Mouse (Mus musculus) cerebellum, adult 11-12 months (tissue): Measurements from ENCODE around the gene Cox17.
"Not testable (repeated sequence)": the region's sequence is repeated elsewhere in the genome, so short reads cannot be mapped to it uniquely, and the experiment has no call there.

ENCODE experiments used
- DNase-seq: peaks from one replicate; pipeline ENCODE4 v3.0.0; 2022

Gene Cox17

DNA sequence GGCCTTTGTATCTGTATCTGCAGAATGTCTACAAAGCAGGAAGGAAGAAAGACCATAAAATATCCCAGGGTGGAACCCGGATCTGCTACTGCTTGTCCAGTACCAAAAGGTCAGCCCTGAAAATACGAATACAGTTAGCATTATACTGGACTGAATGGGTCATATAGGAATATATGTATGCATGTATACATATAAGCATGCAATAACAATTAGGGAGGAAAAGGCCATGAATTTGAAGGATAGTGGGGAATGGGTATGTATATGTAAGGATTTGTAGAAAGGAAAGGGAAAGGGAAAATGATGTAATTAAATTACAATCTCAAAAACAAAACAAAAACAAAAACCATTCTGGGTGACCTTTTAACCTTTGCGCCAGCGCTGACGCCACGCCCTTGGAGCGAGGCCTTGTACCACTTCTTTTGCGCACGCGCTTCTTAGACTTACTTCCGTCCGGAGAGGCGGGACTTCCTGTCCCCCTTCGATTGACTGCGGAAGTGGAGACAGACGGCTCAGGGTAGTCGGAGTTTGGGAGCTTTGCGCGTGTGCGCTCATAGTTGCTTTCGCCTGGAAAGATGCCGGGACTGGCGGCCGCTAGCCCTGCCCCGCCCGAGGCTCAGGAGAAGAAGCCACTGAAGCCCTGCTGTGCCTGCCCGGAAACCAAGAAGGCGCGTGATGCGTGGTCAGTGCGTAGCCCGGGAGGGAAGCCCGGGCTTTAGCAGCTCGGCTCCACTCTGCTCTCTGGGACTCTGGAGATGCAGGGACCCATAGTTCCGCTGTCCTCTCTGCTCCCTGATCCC, at the start of gene Cox17, which contains the start of gene Gm21987:
Gene Cox17, plus strand, starts transcription at position 463 of the 797 bp plus-strand sequence.
Gene Gm21987, plus strand, starts transcription at position 512 of the 797 bp plus-strand sequence.
- peak; percentile 96 for DNase-seq

DNA sequence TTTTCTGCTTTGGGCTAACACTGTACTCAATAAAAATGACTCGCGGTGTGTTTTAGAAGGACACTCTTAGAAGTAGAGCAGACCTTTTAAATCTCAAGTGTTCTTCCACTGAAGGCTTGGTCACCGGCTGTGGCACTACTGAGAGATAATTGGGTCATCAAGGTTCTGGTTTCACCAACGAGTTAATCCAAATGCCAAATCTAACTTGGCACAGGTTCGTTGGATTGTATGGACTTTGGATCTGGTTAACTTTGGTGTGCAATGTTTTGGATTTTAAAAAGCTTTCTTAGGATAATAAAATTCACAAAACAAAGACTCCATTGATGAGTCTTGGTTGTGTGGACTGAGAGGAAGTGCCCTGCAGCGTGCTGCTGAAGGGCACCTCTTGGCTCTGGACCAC, 48.4 kb upstream of the Cox17 start:
- no peak for DNase-seq

DNA sequence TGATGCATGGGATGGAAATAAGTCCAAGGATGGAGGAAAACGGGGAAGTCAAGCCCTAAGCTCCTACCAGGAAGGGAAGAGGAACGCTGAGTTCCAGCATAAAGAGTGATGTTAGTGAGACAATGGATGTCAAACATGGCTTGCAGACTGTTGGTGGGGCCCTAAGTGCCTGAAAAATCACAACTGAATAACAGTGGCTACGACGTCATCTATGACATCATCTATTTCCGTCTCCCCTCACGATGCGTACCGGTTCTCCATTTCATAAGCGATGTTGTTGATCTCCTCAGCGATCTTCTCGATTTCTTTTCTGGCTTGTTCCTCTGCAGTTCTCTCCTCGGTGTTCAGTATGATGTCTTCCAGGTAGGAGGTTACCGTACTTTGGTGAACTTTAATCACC, 44.4 kb upstream of the Cox17 start:
- no peak for DNase-seq

DNA sequence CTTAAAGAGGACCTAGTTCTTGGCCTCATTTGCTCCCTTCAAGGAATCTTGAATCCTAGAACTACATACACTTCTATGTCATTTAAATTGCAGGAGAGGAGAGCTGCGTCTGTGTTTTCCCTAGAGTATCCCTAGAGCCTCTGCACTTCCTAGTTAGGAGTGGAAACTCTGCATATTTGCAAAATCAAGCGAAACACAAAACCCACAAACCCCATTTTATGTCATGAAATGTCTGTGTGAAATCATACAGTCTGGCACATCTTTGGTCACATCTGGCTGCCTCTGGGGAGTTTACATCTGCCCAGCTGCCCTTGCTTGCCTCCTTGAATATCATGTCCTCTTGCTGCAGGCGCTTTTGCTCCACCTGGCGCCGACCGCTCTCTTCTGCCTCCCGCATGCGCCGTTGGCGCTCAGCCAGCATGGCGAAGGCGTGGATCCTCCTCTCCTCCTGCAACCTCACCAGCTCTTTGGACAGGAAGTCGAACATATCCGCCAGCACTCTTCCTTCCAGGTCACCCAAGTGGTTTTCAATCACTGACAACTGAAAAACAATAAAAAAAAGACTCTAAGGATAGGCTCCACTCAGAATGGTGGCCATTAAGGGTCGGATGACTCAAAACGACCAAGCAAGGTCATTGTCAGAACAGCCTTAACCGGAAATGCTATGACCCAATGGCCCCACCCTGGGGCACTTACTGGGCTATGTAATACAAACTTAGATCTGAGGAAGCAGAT, 42.2 kb upstream of the Cox17 start:
- DNase-seq, result peak; percentile 12

DNA sequence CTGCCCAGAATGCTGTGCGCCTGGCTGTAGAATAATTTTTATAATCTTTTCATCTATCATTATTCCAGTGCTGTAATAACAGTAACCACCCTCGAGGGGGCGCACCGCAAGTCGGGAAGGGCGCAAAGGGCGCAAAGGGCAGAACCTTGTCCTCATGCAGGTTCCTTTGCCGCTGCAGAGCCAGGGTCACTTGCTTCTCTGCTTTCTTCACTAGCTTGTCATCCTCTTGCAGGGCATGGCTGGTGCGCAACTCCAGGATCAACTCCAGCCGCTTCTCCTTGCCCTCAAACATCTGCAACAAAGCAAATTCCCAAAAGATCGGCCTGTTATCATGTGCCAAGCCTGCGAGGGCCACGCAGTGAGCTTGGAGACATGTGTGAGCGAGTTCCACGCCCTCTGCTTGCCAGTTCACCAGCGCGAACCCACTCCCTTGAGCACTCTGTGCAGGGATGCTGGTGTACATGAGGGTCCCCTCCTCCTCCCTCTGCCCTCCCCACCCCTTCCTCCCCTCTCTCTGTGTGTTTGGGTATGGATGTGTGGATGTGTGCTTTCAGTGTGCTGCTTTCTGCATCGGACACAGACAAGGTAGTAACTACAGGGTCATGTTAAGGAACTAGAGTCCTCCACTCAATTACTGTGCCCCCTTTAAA, 40.1 kb upstream of the Cox17 start:
- DNase-seq, result no peak

DNA sequence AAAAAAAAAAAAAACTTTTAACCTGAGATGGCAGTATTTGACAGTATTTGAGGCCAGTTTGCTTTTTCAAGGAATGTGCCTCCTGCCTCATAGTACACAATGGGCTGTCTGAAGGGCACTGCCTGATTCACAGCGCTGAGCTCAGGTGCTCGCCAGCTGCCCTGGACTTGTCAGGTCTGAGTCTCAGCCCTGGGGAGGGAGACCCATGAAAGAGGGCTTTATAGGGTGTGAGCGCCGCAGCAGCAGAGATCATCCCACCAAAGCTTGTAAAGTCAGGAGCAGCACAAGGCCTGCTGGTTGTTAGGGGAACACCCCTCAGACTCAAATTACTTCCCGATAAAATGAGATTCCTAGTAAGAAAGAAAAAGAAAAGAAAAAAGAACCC, 39.6 kb upstream of the Cox17 start:
- DNase-seq, result no peak

DNA sequence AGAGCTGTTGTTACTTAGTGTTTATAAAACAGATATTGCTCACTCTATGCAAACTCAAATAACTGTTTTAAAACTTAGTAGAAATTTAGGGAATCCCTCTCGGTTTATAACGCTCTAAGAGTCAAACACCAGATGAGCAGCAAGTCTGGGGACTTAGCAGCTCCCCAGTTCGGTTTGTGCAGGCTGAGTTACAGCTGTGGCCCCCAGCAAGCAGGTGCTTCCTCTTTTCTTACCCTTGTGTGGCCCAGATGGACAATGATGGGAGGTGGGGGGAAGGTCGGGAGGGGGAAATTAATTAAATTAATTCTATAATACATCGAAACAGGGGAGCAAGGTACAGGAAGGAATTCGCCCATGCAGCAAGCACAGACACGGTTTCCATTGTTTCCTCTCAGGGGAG, 39.1 kb upstream of the Cox17 start:
- DNase-seq, result no peak

DNA sequence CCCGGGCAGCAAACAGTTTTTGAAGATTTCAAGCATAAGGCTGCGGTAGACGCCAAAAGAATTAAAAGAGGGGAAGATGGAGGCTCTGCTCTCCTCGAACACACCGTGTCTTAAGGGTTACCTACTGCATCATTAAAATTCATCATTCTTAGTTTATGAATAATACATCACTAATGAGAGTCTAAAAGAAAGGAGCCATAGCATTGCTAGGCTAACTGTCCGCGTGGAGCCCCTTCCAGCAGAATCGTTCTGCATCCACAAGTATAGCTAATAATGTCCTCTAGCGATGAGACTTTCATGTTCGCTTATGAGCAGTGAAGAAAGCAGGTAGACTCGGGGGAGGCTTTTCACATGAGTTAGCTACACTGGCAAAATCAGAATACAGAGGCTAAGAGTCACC, 38.6 kb upstream of the Cox17 start:
- no peak for DNase-seq

DNA sequence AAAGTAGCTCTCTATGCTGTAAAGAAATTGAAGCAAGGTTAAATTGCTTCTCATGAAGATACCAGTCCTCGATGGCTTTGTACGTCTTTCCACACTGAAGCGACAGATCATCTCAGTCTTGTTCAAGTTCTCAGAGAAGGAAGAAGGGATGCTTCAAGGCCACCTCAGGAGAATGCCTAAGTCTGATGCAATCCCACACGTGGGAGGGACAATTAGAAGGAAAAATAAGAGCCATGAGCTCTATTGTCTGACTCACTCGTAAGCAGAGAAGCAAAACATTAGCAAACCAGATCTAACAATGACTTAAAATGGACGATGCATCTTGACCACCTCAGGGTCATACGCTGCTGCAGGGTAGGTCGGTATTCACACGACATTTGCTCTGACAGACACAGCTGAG, 28.3 kb upstream of the Cox17 start:
- DNase-seq, result no peak

DNA sequence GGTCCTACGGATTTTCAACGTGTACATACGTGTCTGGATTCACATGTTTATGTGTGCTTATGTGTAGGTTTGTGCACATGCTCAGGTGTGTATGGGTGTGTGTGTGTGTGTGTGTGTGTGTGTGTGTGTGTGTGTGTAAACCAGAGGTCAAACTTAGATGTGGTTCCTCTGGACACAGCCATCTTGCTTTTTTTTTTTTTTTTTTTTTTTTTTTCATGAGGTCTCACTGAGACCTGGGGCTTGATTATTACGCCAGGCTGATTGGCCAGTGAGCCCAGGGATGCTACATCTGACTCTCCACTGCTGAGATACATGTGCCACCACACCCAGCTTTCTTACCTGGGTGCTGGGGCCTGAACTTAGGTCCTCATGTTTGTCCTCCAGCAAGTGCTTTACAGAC, 27.7 kb upstream of the Cox17 start:
- DNase-seq, result no peak

DNA sequence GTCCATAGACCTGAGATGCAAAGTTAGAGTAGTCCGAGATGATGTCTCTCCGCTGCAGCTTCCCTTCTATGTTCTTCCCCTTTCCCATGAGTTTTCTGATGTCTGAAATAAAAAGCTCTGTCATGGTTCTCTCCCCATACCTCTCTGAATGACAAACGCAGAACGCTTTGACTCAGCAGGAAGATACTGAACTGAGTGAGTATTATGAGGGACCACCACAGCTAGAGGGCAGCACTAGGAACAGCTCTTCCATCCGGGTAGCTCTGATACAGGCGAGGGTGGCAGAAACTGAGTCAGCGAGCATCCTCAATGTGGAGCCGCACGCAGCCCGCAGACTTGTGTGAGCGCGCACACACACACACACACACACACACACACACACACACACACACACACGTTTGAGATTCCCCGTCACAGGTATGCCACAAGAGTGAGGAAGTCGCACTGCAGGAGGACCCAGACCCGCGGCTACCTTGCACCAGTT, 25.3 kb upstream of the Cox17 start:
- peak; percentile 40 for DNase-seq

DNA sequence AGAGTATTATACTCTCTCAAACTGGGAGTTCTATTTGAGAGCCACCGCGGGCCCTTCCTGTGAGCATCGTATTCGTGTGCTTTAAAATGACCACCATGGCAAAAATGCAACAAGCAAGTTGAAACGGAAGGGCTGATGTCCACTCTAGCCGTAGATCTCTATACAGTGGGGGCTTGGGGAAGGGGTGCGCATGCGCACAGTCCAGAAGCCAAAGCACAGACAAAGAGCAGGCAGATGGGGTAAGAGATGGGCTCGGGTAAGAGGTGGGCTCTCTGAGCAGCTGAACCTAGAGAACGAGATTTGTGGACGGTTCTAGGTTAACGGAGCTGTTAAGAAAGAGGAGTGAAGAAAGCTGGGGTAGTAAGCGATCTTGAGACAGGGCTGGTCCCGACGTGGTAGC, 22.5 kb upstream of the Cox17 start:
- DNase-seq, result no peak

DNA sequence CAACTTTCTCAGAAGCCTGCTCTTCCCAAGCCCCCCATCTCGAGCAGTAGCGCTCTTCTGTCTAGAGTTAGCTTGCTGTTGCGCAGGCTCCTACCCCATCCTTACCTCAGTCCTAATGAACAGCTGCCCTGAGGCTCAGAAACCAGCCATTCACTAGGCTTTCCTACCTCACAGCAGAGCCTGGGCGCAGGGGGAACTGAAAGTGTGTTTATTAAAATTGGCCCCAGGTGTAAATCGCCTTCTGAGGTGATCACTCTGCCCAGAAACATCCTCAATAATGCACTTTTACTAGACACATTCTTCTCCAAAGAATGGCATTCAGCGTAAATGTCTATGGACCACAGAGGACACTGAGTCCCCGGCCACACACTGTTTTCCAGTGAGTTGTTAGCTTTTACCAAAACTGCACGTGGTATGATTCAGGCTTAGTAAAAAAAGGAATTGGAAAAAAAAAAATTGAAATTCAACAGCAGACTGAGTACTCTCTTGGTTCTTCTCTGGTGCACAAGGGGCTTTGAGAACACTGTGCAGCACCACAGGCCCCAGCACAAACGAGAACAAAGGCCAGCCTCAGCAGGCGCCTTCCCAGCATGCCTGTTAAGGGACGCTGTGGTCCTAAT, 19.9 kb upstream of the Cox17 start:
- DNase-seq, result no peak

DNA sequence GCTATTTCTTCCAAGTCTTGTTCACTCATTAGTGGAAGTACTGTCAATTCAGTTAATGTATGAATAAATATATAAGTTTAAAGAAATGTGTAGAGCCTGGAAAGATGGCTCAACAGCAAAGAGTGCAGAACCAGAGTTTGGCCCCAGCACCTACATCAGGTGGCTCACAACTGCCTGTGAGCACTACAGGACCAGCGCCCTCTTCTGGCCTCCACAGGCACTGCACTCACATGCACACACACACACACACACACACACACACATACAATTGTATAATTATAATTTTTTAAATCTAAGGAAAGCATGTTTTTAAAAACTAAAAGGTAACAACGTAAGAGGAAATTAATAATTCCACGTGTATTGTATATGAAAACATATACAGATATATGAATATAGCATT, 17.5 kb upstream of the Cox17 start:
- DNase-seq, result no peak

DNA sequence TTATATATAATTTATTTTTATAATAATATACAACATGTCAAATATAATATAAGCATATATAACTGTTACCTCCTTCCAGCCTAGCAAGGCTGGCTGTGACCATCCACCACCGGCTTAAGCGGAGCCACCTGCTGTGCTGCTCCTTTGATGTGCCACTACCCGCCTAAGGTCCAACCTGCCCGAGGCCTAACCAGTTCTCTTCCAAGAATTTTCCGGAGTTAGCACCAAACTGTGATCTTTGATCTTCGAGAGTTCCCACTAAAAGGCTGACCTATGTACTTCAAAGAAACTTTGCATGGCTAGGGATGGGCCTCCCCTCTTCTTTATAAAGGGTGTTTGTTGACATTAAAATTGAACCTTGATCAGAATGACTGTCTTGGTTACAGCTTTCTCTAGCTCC, 12.4 kb upstream of the Cox17 start:
- no peak for DNase-seq

DNA sequence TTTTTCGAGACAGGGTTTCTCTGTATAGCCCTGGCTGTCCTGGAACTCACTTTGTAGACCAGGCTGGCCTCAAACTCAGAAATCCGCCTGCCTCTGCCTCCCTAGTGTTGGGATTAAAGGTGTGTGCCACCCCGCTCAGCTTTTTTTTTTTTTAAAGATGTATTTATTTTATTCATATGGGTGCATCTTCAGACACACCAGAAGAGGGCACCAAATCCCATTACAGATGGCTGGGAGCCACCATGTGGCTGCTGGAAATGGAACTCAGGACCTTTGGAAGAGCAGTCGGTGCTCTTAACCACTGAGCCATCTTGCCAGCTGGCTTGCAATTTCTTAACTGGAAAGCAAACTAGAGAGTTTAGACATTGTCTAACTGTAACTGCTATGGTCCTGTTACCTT, 8.7 kb upstream of the Cox17 start:
- DNase-seq, result not testable (repeated sequence)

DNA sequence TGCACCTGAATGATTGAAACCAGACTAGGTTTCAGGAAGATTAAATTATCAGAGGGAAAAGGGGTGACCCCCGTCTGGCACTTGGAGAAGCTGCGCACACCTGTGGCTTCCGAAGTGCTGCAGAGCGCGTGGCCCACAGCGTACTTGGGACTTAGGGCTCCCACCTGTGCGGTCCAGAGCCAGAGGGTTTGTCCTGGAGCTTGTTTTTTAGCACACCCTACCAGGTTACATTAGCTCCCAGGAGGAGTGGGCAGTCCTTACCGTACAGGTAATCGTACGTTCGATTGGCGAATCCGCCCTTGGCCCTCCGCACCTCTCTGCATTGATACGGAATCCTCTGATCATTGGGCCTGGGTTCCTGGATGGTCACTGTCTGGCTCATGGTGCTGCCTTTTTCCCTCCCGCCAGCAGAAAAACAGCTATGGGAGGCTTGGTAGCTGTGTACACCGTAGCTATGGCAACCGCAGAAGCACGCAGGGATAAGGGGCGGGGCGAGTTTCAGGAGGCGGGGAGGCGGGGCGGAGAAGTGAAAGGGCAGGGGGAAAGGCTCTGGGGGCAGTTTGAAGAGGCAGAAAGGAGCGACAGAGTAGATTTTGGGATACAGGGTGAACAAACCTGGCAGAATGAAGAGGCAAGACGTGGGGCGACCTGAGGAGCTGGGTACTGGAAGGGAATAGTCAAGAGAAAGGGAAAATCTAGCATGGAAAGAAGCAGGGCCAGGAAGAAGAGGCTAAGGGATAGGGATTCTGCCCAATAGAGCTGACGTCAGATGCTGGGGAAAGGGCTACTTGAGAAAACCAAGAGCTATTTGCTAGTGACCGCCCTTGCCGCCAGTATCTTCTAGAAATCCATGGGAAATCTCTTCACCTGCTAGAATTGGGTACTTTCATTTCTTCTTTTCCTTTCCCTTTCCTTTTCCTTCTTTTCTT, 5.1 kb upstream of the Cox17 start, which contains the start of gene Maats1:
Gene Maats1, minus strand, starts transcription at position 748 of the 929 bp plus-strand sequence.
- DNase-seq, result peak; percentile 50

DNA sequence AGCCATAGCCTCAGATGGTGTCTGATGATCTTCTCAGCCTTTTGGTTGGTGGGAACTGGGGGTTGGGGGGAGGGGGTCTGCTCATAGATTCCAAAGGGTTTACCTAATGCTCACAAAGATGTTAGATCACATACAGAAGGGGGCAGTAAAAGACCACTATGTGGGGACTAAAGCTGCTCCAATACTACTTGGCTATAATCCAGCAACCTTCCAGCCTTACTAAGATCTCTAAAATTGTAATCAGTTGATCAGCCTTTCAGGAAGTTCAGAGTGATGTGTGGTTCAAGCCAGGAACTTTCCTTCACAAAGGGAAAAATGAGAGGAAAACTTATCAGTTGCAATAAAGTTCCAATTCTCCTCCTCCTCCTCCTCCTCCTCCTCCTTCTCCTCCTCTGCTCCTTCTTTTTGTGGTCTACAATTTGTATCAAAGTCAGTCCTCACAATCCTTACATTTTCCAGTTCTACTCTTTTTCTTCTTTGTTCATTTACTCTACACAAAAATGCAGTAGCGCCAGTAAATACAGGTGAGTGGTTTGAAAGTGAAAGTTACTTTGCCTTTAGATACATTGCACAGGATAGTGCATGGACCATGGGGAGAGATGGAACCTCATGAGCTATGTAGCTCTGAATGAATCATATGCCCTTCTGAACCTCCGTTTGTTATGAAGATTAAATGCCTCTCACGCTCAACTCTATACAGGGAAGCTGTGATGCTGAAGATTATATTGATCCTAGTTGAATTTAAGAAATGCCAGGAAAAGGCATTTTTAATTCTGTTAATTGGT, 1.7 kb upstream of the Cox17 start:
- no peak for DNase-seq

DNA sequence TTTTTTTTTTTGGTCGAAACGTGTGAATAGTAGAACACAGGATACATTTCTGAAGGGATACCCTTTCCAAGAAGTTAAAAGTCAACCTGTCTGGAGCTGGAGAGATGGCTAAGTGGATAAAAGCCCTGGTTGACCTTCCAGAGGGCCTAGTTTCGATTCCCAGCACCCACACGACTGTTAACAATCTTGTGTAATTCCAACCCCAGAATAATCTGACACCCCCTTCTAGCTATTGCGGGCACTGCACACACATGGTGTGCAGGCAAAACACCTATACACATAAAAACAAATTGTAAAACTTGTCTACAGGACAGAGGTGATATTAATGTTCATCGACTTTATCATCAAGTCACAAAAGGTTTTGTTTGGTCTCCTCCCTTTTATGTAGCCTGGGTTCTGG, 797 bp downstream of the Cox17 start:
- DNase-seq, result no peak

DNA sequence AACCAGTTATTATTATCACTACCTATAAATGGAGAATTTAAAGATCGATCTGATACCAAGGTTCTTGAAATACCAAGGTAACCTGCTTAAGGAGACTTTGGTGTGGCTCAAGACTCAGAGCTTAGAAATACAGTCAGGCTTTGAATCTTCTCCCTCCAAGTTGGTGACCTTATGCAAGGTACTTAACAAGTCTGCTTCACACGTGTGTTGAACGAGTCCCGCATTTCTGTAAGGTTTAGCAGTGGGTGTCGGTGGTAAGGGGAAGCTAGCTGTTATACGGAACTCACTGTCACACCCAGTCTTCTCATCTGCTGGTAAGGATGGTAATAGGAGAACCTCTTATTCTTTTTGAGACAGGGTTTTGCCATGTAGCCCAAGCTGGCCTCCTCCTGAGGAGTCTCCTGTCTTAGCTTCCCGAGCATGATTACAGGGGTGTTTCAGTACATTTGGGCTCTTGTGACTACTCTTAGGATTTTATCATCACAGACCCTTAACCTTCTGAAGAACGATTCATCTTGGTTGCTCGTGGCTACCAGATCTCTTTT, 1.5 kb downstream of the Cox17 start:
- no peak for DNase-seq

DNA sequence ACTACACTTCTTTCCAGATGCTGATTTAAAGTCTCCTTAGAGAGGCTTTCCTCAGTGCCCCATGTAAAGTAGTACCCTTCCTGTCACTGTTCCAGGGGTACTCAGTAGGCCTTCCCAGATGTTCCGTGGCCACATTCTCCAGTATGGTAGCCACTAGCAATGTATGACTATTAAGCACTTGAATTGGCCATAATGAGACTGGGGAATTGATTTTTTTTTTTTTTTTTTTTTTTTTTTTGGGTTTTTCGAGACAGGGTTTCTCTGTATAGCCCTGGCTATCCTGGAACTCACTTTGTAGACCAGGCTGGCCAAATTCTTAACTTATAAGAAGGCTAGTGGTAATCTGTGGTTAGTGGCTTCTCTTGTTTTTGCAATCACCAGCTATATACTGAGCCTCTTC, 3.1 kb downstream of the Cox17 start:
- DNase-seq, result no peak
